Mouse (Mus musculus) adrenal gland, adult (tissue): ENCODE results near the gene Gm20388.
A peak's percentile ranks its signal among the peaks of the same experiment; 100 is the strongest.

ENCODE experiments used
- DNase-seq, 2 experiments: peaks; one replicate each; pipeline ENCODE4 v3.0.0; 2022 to 2023; ENCODE audit warnings: low spot score in 1 of 2; ENCODE audit not compliant: inconsistent age in 2 of 2

Gene Gm20388

DNA sequence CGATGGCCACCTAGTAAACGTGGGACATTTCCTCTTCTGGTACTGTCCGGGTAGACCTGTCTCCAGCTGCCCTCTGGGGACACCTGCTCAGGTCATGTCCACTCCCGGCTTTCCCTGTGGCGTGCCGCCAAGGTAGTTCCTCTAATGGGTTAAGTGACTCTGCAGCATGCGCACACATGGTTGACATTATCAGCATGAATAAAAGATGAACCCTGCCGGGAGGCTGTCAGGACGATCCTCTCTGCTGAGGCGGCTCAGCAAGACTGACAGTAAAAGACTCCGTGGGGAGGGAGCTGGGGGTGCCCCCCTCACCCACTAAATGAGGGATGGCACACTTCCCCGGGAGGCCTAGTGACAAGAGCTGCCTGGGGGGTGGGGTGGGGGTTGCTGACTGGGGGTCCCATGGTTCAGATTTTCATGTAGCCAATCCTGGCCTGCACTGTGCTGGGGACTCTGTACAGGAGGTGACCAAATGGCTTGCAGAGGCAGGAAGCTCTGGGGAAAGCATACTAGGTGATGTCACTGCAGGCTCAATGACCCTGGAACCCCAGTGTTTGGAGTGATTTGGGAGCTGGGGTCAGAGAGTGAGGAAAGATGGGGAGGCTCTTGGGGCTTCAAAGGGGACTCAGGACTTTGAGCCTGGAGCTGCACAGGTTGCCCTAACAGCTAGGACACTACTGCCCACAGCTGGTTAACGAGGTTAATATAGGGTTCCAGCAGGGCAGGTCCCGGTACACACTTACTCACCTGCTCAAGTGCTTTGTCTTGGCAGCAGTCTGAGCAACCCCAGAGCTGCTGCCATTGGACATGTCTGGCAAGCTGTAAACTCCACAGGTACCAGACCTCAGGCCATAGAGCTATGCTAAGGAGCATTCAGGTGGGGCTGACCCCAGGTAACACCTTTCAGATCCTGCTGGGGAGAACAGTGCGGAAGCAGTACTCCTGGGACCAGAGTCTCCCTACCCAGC lies 487.1 kb downstream of the Gm20388 start:
- no peak for DNase-seq

DNA sequence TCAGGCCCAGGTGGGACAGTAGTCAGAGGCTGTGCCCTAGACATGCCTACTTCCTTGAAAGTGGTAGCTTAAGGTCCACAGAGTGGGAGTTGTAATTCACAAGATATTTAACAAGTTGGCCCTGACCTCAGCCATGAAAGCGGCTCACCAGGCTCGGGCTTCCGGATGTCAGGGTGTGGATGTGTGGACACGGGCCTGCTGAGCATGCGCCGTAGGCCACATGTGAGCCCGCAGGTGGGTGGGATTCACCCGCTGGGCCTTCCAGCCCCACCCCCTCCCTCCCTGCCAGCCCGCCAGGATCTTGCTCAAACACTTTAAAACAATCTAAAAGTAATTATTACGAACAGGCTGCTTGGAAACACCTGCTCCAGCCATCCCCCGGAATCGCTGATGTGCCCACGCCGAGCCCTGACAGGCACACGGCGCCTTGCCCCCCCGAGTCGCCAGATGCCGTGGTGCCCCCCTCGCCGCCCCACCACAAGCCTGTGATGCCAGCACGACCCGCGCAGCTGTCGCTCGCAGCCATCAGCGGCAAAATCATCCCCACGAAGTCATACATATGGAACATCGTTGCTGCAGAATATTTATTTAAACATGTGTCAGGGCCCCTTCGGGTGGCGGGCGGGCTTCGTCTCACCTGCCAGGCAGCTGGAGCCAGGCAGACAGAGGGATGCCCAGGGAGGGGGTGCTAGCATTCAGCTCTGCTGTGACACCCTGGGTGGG lies 488.7 kb downstream of the Gm20388 start:
- DNase-seq, result no peak

DNA sequence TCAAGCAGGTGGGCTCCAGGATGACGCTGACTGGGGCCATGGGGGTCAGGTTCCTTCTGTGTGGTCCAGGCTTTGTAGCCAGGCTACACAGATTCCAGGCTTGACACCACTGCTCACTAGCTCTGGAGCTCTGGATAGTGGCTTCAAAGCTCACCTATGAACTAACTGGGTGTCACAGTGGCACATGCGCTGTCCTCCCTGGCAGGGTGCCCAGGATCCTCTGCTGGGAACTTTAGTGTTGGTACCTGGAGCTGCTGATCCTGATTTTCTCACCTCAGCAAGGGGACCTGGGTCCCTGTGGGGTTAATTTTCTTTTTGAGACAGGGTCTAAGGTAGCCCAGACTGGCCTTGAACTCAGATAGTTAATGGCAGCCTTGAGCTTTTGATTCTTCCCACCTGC lies 490.6 kb downstream of the Gm20388 start:
- no peak for DNase-seq

DNA sequence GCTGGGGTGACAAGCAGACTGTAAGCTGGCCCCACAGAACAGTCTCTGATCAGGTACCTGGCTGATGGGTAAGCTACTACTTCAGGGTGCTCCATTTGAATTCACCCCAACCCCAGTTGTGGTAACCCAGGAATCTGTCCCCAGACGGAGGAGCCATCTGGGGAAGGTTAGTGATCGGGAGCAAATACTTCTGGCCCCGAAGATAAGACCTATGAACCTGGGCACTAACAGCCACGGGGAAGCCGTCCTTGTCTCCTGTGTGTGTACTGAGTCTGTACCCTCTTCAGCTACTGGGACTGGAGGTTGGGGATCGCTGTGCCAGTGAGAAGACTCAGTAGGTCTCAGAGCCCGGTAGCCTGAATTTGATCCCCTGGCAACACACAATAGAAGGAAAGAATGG lies 491.1 kb downstream of the Gm20388 start:
- DNase-seq, result no peak

DNA sequence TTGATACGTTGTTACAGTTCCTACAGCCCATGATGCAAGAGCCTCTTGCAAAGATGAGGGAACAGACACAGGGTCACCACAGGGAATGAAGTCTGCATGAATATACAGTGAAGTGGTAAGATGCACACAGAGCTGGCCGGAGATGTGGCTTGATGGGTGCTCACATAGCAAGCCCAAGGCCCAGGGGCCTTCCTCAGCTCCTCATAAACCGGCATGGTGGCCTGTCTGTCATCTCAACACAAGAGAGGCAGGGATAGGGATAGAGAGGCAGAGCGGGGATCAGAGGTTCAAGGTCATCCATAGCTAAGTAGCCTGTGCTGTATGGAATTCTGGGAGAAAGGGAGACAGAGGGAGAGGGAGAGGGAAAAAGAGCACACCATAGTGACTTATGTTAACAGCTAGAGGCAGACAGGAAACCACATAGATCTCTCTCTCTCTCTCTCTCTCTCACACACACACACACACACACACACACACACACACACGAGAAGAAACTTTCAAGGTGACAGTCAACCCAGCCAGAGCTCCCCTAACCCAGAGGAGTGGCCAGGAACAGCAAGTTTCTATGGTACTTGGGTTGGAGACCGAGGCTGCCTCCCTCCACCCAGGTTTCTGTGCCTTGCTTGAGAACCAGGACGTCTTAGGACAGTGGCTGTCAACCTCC lies 493.1 kb downstream of the Gm20388 start:
- DNase-seq, result no peak

DNA sequence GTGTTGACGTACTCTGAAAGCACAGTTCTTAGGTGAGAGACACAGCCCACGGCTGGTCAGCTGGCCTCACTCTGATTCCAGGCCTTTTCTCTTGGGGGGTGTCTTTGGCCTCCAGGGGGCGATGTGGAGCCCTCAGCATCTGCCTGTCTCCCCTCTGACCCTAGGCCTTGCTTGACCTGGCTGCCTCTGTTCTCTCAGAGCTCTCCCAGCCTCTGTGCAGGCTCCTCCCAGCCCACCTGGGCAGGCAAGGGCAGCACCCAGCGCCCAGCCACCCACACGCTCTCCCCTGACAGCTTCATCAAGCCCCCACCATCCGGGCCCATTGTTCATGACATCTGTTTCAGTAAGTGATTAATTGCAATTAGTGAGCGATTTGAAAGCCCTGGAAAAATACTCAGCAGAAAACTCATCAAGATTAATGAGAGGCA lies 494.0 kb downstream of the Gm20388 start:
- DNase-seq, result peak; percentile 51 to 83

DNA sequence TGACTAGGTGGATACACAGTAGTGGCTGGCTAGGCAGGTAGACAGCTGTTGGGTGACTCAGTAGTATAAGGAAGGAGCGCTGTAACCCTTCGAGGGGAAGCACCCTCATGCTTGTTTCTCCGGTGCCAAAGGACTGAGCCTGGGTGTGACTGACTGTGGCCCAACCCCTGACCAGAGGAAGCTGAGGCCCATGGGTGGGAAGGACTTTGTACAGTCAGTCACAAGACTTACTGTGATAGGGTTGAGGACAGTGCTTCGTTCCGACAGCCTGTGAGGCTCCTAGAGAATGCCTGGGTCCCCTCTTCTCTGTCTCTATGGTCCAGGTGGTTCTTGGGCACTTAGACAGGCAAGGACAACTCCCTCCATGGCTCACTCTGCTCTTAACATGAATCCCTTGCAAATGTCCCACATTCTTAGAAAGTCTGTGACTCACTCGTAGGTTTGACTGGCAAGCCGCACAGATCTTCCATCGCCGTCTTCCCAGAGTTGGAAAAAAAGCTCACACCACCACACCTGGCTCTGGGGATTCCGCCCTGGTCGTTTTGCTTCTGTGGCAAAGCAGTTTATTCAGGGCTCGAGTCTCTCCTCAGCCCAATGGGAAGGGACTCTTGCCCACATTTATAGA lies 495.5 kb downstream of the Gm20388 start:
- DNase-seq, result no peak

DNA sequence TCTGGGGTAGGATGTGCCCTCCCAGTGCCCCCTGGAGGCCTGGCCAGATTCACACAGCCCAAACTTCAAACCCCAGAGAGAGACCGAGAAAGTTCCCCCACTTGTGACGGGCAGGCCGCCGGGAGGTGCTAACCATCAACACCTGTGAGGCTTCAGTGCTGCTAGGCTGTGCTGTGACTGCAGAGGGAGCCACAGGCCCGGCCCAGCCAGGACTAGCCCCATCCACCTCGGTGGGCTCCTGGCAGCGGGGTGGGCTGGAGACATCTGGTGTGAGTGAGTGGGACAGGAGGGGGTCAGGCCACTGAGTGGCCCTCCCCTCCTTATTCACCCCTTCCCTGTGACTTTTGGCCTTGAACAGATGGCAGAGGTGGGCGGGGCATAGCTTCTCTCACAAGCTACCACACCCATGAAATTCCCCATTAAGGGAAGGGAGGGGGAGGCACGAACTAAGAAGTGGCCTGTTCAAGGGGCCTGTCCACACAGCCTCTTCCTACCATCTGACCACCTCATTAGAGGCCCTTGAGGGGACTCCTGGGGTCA lies 497.1 kb downstream of the Gm20388 start:
- DNase-seq, result peak; percentile 32 to 72

DNA sequence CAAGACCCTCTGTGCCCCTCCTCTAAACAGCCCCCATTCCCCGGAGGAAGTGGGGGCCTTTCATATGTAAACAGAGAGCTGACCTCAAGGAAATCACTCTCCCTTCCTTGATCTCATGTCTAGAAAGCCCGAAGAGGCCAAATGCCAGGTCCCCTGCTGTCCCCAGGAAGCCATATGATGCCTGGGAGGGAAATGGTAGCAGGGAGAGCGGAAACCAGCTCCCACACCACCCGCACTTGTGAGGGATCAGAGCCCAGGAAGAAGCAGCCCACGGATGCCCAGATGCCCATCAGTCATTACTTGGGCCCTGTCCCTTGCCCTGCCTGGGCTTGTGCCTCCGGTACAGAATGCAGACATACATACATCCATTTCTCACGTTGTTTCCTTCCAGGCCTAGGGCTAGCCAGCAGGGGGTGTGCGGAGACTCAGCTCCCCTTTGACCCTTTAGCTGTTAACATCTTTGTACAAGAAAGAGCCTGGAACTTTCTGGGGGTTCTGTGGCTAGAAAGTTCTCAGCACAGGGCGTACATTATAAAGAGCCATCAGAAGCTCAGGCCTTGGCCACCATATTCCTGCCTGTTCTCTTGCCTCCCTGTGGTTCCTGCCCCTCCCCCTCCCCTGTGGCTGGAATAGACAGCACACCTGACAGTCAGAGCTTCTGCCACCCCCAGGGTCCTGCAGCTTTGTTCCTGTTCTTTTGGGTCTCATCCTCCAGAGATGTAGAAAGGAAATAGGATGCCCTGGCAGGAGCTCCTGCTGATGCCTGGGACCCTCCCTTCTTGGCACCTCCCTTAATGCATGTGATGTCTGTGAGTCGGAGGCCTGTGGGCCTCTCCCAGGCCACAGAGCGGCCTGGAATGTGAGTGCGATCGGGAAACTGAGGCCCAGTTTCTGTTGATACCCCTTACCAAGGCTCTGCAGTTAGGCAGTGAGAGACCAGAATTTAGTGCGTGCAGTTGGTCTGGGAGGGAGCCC lies 497.9 kb downstream of the Gm20388 start:
- no peak for DNase-seq

DNA sequence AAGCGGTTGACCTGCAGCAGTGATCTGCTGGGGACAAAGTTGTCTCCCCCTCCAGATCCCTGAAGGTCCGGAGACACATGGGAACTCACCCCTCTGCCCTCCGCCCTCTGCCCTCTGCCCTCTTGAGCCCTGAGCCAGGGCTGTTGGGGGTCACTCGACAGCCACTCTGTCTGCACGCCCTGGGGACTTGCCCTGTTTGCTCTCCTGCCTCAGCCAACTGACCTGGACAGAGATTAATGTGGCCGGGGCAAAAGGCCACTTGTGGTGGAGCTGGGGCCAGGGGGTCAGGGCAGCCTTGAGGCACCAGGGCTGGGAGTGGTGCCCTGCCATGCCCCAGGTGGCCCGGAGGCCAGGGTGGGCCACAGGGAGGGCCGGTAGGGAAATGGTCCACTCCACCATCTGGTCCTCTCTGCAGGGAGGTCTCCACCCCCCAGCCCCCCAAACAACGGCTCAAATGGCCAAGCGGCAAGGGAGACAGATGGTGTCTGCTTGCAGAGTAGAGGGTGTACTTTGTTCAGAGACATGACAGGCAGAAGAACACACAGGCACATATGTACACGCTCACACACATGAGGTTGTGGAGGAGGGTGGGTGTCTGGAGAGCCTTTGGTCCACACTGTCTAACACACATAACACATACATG lies 498.9 kb downstream of the Gm20388 start:
- DNase-seq, result no peak

DNA sequence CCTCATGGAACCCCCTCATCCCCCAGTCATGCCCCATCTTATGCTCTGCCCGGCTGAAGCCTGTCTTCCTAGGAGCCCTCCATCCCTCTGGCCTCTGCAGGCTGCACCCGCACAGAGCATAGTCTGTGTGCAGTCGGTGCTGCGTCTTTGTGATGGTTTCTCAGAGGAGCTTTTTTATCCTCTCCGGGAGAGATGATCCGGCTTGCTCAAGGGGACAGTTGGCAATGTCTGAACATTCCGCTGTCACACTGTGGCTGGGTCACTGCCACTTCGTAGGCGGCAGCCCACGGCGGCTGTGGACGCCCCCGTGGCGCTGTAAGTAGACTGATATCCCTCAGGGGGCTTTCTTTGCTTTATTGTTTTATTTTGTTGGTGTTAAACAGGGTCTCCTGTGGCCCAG lies 500.4 kb downstream of the Gm20388 start:
- DNase-seq, result no peak

DNA sequence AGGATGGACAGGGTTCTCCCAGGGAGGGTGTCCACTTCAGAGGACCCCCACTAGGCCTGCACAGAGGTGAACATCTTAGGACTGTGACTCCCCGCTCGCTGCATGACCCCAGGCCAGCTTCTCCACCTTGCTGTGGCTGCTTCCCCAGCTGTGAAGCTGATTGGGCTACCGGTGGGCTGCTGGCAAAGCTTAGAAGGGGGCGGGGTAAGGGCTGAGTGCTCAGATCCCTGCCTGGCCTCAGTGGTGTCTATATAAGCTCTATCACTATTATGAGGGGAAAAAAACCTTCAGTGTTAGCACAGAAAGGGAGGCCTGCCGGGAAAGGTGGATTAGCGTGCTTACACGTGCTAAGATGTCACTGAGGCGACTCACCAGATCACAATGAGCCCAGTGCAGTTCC lies 501.2 kb downstream of the Gm20388 start:
- DNase-seq, result no peak

DNA sequence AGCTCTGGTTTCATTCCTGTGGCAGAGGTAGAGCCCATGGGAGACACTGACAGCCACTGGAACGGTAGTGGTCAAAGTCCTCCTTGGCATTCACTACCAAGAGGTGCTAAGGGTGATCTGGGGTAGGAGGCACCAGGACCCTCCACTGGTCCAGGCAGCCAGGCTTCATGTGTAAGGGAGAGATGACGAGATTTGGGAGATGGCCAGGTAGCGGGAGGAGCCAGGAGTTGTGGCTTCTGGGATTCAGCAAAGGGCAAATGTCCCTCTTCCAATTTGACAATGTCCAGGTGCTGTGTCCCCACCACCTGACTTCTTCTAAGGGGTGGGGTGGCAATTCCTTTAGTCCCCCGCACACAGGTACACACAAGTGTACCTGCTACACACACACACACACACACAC lies 501.7 kb downstream of the Gm20388 start:
- no peak for DNase-seq

DNA sequence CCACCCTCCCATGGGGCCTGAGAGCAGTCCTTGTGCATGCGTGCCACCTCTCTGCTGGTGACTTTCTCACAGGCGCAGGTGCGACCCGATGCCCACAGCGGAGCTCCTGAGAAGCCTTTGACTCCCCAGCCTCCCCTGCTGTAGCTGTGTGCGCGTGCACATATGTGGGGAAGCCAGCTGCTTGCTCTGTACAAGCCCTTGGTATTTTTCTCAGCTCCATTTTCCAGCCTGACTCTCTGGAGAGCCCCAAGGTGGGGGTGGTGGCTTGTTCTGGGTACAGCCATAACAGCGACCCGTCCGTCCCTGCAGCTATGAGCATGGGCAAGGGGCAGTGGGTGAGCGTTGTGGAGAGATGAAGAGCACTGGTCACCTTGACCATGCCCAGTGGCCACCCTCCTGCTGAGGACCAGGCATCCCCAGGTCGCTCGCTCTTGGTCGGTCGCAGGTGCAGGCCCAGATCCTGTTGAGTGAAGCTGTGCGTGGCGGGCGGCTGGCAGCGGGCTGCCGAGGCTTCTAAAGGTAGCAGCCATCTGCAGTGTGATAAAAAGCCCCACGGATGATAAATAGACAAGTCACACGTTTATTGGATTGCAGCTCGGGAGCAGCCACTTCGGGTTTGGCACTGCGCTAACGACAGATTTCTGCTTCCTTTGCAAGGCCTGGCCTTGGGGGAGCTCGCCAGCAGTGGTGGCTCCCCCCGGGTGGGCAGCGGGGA lies 502.4 kb downstream of the Gm20388 start:
- DNase-seq, result no peak

DNA sequence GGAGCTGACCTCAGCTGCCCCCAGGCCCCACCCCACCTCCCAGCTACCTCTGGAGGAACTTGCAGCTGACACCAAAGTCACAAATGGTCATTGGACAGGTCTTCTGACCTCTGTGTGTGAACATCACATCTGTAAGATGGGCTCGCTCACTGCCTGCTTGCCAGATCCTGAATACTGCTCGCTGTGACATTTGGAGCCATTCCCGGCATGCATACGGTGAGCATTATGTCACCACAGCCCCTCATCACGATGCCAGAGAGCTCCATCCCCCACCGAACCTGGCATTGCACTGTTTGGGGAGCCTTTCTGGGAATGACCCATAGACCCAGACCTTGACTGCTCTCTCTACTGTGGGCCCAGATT lies 503.0 kb downstream of the Gm20388 start:
- peak in 1 of 2 experiments; percentile 27 for DNase-seq

DNA sequence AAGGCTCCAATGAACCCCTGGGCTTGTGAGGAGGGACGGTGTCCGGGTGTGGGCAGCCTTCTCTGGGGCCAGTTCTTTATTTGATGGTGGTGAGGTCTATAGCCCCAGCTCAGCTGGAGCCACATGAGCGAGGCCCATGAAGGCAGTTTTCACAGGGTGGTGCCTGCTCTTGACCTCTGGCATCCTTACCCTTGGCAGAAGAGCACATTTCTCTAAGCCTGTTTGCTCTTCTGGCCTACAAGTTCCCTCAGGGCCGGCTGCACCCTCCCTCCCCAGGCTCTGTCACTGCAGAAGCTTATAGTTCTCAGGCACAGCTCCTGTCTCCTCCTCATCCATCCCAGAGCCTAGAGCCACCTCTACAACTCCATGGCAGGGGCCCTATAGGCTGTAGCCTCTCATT lies 503.6 kb downstream of the Gm20388 start:
- no peak for DNase-seq

DNA sequence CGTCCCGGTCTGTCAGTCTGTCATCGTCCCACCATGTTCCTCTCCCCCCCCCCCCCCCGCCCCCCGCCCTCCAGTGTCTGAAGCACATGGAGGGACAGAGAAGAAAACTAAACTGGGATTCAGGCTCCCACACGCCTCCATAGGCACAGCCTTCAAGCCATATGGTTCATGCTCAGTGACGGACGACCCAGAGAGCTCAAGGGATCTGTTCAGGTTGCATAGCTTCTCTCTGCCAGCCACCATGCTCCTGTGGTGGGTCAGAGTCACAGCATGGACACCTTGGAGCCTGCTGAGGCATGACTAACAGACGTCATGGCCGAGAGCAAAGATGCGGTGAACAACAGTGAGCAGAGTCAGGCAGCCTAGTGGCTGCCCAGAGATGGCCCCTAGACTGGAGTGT lies 504.8 kb downstream of the Gm20388 start:
- DNase-seq, result no peak

DNA sequence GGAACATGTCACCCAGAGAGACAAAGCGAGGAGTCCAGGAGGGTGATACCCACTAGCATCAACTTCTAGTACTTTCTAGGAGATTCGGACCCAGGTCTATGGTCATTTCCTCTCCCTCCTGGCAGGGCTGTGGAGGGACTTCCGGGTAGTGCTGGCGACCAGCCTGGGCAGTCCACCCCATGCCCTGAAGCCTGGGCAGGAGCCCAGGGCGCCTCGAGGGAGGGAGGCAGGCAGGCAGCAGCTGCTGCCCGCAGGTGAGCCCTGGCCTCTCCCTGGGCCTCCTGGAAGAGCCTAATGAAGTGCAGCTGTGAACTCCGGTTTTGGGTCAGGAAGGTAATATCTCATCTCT lies 505.5 kb downstream of the Gm20388 start:
- no peak for DNase-seq
